Mouse (Mus musculus) intestine, postnatal 0 days (tissue): Measurements from ENCODE around the gene Midn. TPM values are rescaled to one million over a fixed set of nuclear protein-coding genes. Genes with fewer than 3 reads are reported as not detected.
A peak's percentile ranks its signal among the peaks of the same experiment; 100 is the strongest.

Experiments
- ATAC-seq: fragments of 200-750 bp; cut with Nextera tagmentation; 2 replicates; pipeline ENCODE4 v1.8.0; 2017; ENCODE audit warnings: mild to moderate bottlenecking, moderate TSS enrichment, moderate library complexity
- H3K27ac ChIP-seq: fragments of 300-500 bp; sonication (generic); 2 replicates; pipeline ENCODE4 v1.5.1; 2014; ENCODE audit warnings: mild to moderate bottlenecking, low read depth, low read length, moderate library complexity
- H3K27me3 ChIP-seq: fragments of 300-500 bp; sonication (generic); replicated peaks from 2 replicates; pipeline ENCODE4 v1.6.1; 2014; ENCODE audit warnings: low read length, mixed read lengths; ENCODE audit not compliant: control insufficient read depth, insufficient read depth
- H3K36me3 ChIP-seq: fragments of 300-500 bp; sonication (generic); 2 replicates; pipeline ENCODE4 v1.6.1; 2014; ENCODE audit warnings: mild to moderate bottlenecking, moderate library complexity; ENCODE audit not compliant: control insufficient read depth, insufficient read depth
- H3K4me1 ChIP-seq: fragments of 300-500 bp; sonication (generic); replicated peaks from 2 replicates; pipeline ENCODE4 v1.6.1; 2014; ENCODE audit warnings: antibody characterized with exemption, low read length, mixed read lengths; ENCODE audit not compliant: control insufficient read depth, insufficient read depth
- H3K4me2 ChIP-seq: fragments of 300-500 bp; sonication (generic); replicated peaks from 2 replicates; pipeline ENCODE4 v1.6.1; 2014; ENCODE audit warnings: low read depth, mild to moderate bottlenecking, moderate library complexity
- H3K4me3 ChIP-seq: fragments of 300-500 bp; sonication (generic); 2 replicates; pipeline ENCODE4 v1.5.1; 2014; ENCODE audit warnings: low read depth, low read length
- H3K9ac ChIP-seq: fragments of 300-500 bp; sonication (generic); 2 replicates; pipeline ENCODE4 v1.6.1; 2014; ENCODE audit warnings: mild to moderate bottlenecking, low read depth, low read length
- H3K9me3 ChIP-seq: fragments of 300-500 bp; sonication (generic); 2 replicates; pipeline ENCODE4 v1.6.1; 2016; ENCODE audit warnings: mixed run types; ENCODE audit not compliant: control insufficient read depth
- CTCF ChIP-seq: sonication (generic); IDR thresholded peaks from 2 replicates; pipeline ENCODE4 v1.5.1; 2016; ENCODE audit warnings: low read depth, mild to moderate bottlenecking, control low read depth, antibody characterized with exemption, moderate library complexity
- WGBS: fragments of 180-500 bp; shearing (Covaris S2); extraction: QIAGEN DNeasy Blood & Tissue Kit; methylation state at CpG from one replicate; pipeline ENCODE4 v1.1.7; 2014; 5-methylcytosine and 5-hydroxymethylcytosine counted together
- polyA plus RNA-seq: library from polyadenylated mRNA; unstranded; fragments of >200 nt; fragmentation: Nextera tagmentation; extraction: Ambion mirVana; gene quantifications from 2 replicates; pipeline ENCODE4 v1.2.1, GENCODE M21; 2015

The Midn gene
- polyA plus RNA-seq, 1 experiment from 2014 or later, result 19.5 TPM

DNA sequence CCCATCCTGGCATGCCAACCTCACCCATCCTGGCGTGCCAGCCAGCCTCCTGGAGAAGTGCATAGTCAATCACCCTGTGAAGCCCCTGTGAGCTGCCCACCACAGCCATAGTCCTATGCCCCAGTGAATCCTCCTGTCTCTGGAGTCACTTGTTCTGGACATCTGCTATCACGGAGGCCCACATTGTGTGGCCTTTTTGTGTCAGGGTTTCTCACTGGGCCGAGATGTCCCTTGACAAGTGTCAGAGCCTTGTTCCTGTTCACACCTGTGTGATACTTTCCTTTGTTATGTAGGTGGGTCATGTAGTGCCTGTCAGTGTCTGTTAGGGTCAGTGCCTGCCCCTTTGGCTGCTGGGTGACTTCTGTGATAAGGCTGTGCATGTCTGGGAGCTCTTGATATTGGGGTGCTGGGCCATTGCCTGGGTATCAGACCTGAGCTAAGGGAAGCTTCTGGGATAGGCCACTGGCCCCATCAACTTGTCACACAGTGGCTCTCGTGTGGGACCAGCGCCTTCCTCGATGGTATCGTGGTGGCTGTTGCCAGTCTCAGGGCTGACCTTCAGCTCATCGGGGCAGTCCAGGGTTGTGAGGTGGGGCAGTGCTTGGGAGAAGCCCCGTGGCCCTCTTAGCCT, 24.0 kb upstream of the Midn start:
- Histone ChIP-seq H3K4me3 (no peak overlapping the region), H3K27ac (no peak overlapping the region), H3K4me1 (no peaks in the 10 kb centered on the region), H3K27me3 (no peaks in the 10 kb centered on the region), H3K9me3 (no peaks in the 10 kb centered on the region), H3K9ac (no peak overlapping the region), H3K4me2 (no peak overlapping the region), H3K36me3 (peaks cover 68% of the 10 kb centered on the region)
- ATAC-seq, result no peak
- 91% methylated on average over 9 of the region's 9 CpGs for WGBS
- TF ChIP-seq CTCF, result no peak

GRCm38 (mm10) chr10:80127920-80128319, 20.2 kb upstream of the Midn start:
- 88% methylated on average over 8 of the region's 8 CpGs for WGBS
- H3K9me3 ChIP-seq, result no peaks in the 10 kb centered on the region
- no peak for ATAC-seq
- no peak for TF ChIP-seq CTCF
- peaks cover 86% of the 10 kb centered on the region for H3K36me3 ChIP-seq
- H3K27ac ChIP-seq, result no peak overlapping the region
- H3K4me2 ChIP-seq, result no peak overlapping the region
- peaks cover 5% of the 10 kb centered on the region; the same call in 1 of the 2 replicates for H3K4me1 ChIP-seq
- no peaks in the 10 kb centered on the region for H3K27me3 ChIP-seq
- H3K4me3 ChIP-seq, result no peak overlapping the region
- no peak overlapping the region for H3K9ac ChIP-seq

- ATAC-seq, result no peak
- Histone ChIP-seq H3K4me3 (no peak overlapping the region), H3K27ac (no peak overlapping the region; the same call in 1 of the 2 replicates), H3K9me3 (no peaks in the 10 kb centered on the region), H3K27me3 (no peaks in the 10 kb centered on the region), H3K4me1 (peaks cover 5% of the 10 kb centered on the region; the same call in 1 of the 2 replicates), H3K36me3 (peaks cover 75% of the 10 kb centered on the region), H3K9ac (no peak overlapping the region), H3K4me2 (peak overlapping the region; percentile 21; the same call in 1 of the 2 replicates)
- no peak for TF ChIP-seq CTCF
- WGBS, result 79% methylated on average over 9 of the region's 9 CpGs
Measured at GRCm38 (mm10) chr10:80129846-80130245, 18.2 kb upstream of the Midn start.

GRCm38 (mm10) chr10:80130403-80131031, 17.6 kb upstream of the Midn start:
- 46% methylated on average over 18 of the region's 18 CpGs for WGBS
- peak; percentile 58 for TF ChIP-seq CTCF
- Histone ChIP-seq H3K36me3 (peaks cover 69% of the 10 kb centered on the region), H3K4me1 (peaks cover 5% of the 10 kb centered on the region; the same call in 1 of the 2 replicates), H3K27me3 (no peaks in the 10 kb centered on the region), H3K9me3 (no peaks in the 10 kb centered on the region), H3K4me3 (no peak overlapping the region), H3K9ac (no peak overlapping the region), H3K4me2 (peak overlapping the region; percentile 32), H3K27ac (no peak overlapping the region; the same call in none of the 2 replicates)
- ATAC-seq, result peak; percentile 67

GRCm38 (mm10) chr10:80131316-80131951, 16.6 kb upstream of the Midn start:
- H3K27me3 ChIP-seq, result 0 out of 2 replicates have a peak, but pooled peaks cover 3% of the 10 kb centered on the region
- ATAC-seq, result no peak
- no peak overlapping the region for H3K27ac ChIP-seq
- H3K4me3 ChIP-seq, result no peak overlapping the region
- H3K4me1 ChIP-seq, result peaks cover 5% of the 10 kb centered on the region; the same call in 1 of the 2 replicates
- TF ChIP-seq CTCF, result no peak
- H3K9me3 ChIP-seq, result no peaks in the 10 kb centered on the region
- H3K36me3 ChIP-seq, result peaks cover 60% of the 10 kb centered on the region
- H3K9ac ChIP-seq, result no peak overlapping the region
- H3K4me2 ChIP-seq, result no peak overlapping the region; the same call in 1 of the 2 replicates
- 41% methylated on average over 55 of the region's 55 CpGs for WGBS

DNA sequence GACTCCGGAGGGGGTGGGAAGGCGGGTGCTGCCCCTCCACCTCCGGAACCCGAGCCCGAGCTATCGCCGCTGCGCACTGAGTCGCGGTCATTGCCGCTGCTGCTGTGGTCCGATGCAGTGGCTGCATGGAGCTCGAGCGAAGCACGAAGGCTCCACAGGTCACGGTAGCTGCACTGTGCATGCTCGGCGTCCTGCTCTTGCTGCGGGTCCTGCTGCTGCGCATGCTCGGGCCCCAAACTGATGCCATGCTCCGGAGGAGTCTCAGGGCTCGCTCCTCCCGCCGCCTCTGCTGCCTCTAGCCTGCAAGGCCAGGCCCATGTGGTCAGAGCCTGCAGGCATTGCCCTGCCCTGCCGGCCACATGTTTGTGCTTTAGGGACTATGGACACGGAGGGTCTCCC, 16.1 kb upstream of the Midn start:
- Histone ChIP-seq H3K27ac (no peak overlapping the region), H3K4me1 (peaks cover 5% of the 10 kb centered on the region; the same call in 1 of the 2 replicates), H3K27me3 (0 out of 2 replicates have a peak, but pooled peaks cover 8% of the 10 kb centered on the region), H3K9ac (no peak overlapping the region), H3K4me2 (no peak overlapping the region), H3K9me3 (no peaks in the 10 kb centered on the region), H3K4me3 (no peak overlapping the region), H3K36me3 (peaks cover 55% of the 10 kb centered on the region)
- ATAC-seq, result no peak
- no peak for TF ChIP-seq CTCF
- WGBS, result 73% methylated on average over 27 of the region's 27 CpGs
